Mouse (Mus musculus): ENCODE data around the gene Egln3.

Gene Egln3

GRCm38 (mm10) chr12:54202765-54203655, 650 bp downstream of the Egln3 start:
- peak; percentile 65 for DNase-seq (ENCODE audit: low read depth)

GRCm38 (mm10) chr12:54202276-54202675, 1.4 kb downstream of the Egln3 start:
- peak; percentile 90 for DNase-seq (ENCODE audit: low read depth)

GRCm38 (mm10) chr12:54200856-54201255, 2.8 kb downstream of the Egln3 start:
- DNase-seq (ENCODE audit: low read depth), result peak; percentile 71

GRCm38 (mm10) chr12:54200172-54200571, 3.5 kb downstream of the Egln3 start:
- peak; percentile 49 for DNase-seq (ENCODE audit: low read depth)

- no peak for DNase-seq (ENCODE audit: low read depth)
Measured at GRCm38 (mm10) chr12:54198282-54198918, 5.3 kb downstream of the Egln3 start.

GRCm38 (mm10) chr12:54197849-54198248, 5.8 kb downstream of the Egln3 start:
- no peak for DNase-seq (ENCODE audit: low read depth)

GRCm38 (mm10) chr12:54197301-54197782, 6.3 kb downstream of the Egln3 start:
- DNase-seq (ENCODE audit: low read depth), result no peak

GRCm38 (mm10) chr12:54196881-54197280, 6.8 kb downstream of the Egln3 start:
- DNase-seq (ENCODE audit: low read depth), result no peak

- DNase-seq (ENCODE audit: low read depth), result no peak
Measured at GRCm38 (mm10) chr12:54194159-54194558, 9.5 kb downstream of the Egln3 start.

GRCm38 (mm10) chr12:54192305-54192661, 11.4 kb downstream of the Egln3 start:
- DNase-seq (ENCODE audit: low read depth), result no peak

GRCm38 (mm10) chr12:54191608-54192304, 11.9 kb downstream of the Egln3 start:
- DNase-seq (ENCODE audit: low read depth), result peak; percentile 71

GRCm38 (mm10) chr12:54191181-54191580, 12.5 kb downstream of the Egln3 start:
- no peak for DNase-seq (ENCODE audit: low read depth)

- DNase-seq (ENCODE audit: low read depth), result peak; percentile 43
Measured at GRCm38 (mm10) chr12:54187812-54188600, 15.7 kb downstream of the Egln3 start.

- DNase-seq (ENCODE audit: low read depth), result no peak
Measured at GRCm38 (mm10) chr12:54186926-54187623, 16.6 kb downstream of the Egln3 start.

- no peak for DNase-seq (ENCODE audit: low read depth)
Measured at GRCm38 (mm10) chr12:54184264-54184663, 19.4 kb downstream of the Egln3 start.

GRCm38 (mm10) chr12:54178323-54178722, 25.3 kb downstream of the Egln3 start:
- DNase-seq (ENCODE audit: low read depth), result no peak

- no peak for DNase-seq (ENCODE audit: low read depth)
Measured at GRCm38 (mm10) chr12:54168786-54169185, 34.9 kb downstream of the Egln3 start.

- DNase-seq (ENCODE audit: low read depth), result peak; percentile 54
Measured at GRCm38 (mm10) chr12:54167737-54168136, 35.9 kb downstream of the Egln3 start.

GRCm38 (mm10) chr12:54164724-54165050, 39.0 kb downstream of the Egln3 start:
- no peak for DNase-seq (ENCODE audit: low read depth)

GRCm38 (mm10) chr12:54164040-54164723, 39.5 kb downstream of the Egln3 start:
- no peak for DNase-seq (ENCODE audit: low read depth)

GRCm38 (mm10) chr12:54163166-54163565, 40.5 kb downstream of the Egln3 start:
- no peak for DNase-seq (ENCODE audit: low read depth)
